Mouse (Mus musculus): ENCODE data around the gene Dip2c.

DNA sequence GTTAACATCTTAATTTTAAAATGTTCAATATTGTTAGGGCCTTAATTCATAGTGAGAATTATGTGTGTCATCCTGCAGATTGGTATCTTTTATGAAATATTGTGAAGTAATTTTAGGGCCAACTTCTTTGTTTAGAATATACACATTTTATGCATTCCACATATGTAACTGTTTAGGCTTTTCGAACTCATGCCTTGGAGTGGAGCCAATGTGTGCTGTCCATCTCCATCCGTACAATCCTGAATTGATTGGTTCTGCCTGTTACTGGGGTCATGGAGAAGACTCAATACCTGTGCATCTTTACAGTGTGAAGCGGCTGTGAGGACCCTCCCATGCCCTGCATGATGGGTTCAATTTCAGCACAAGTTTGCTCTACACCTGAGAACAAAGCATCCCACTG is 416.5 kb downstream of the Dip2c start:
- TF ChIP-seq CTCF (IDR thresholded peaks at IDR 0.05; ENCODE audit: low read depth, low read length), result no peak
- TF ChIP-seq EP300 (IDR thresholded peaks at IDR 0.05; ENCODE audit: insufficient read depth, low read depth, low read length), result no peak
- TF ChIP-seq POLR2A (IDR thresholded peaks at IDR 0.05; ENCODE audit: insufficient read depth, low read length), result no peak
